Mouse (Mus musculus) forebrain, embryonic 16.5 days (tissue): ENCODE measurements around the gene Rpp30. TPM values are rescaled to one million over a fixed set of nuclear protein-coding genes. Genes with fewer than 3 reads are reported as not detected.

Source experiments
- ATAC-seq: fragments of 200-750 bp; cut with Nextera tagmentation; 2 replicates; pipeline ENCODE4 v1.8.0; 2017; ENCODE audit warnings: mild to moderate bottlenecking, moderate library complexity
- H3K27ac ChIP-seq: fragments of 300-500 bp; sonication (generic); 2 replicates; pipeline ENCODE4 v1.5.1; 2014; ENCODE audit warnings: low read length, control low read depth
- H3K27me3 ChIP-seq: fragments of 300-500 bp; sonication (generic); replicated peaks from 2 replicates; pipeline ENCODE4 v1.6.1; 2014; ENCODE audit warnings: low read length; ENCODE audit not compliant: control insufficient read depth, insufficient read depth
- H3K36me3 ChIP-seq: fragments of 300-500 bp; sonication (generic); 2 replicates; pipeline ENCODE4 v1.6.1; 2014; ENCODE audit not compliant: control insufficient read depth, insufficient read depth
- H3K4me1 ChIP-seq: fragments of 300-500 bp; sonication (generic); replicated peaks from 2 replicates; pipeline ENCODE4 v1.6.1; 2014; ENCODE audit warnings: low read length; ENCODE audit not compliant: control insufficient read depth, insufficient read depth
- H3K4me2 ChIP-seq: fragments of 300-500 bp; sonication (generic); 2 replicates; pipeline ENCODE4 v1.6.1; 2014; ENCODE audit warnings: mild to moderate bottlenecking, low read length, control low read depth
- H3K4me3 ChIP-seq: fragments of 300-500 bp; sonication (generic); replicated peaks from 2 replicates; pipeline ENCODE4 v1.5.1; 2014; ENCODE audit warnings: mild to moderate bottlenecking, low read length, control low read depth
- H3K9ac ChIP-seq: fragments of 300-500 bp; sonication (generic); replicated peaks from 2 replicates; pipeline ENCODE4 v1.6.1; 2014; ENCODE audit warnings: low read depth, low read length, control low read depth
- H3K9me3 ChIP-seq: fragments of 300-500 bp; sonication (generic); 2 replicates; pipeline ENCODE4 v1.6.1; 2016; ENCODE audit warnings: low read length; ENCODE audit not compliant: control insufficient read depth
- WGBS: fragments of 180-500 bp; shearing (Covaris S2); extraction: QIAGEN DNeasy Blood & Tissue Kit; methylation state at CpG from one replicate; pipeline ENCODE4 v1.1.7; 2014; 5-methylcytosine and 5-hydroxymethylcytosine counted together
- polyA plus RNA-seq: library from polyadenylated mRNA; unstranded; fragments of >200 nt; fragmentation: Nextera tagmentation; extraction: Ambion mirVana; gene quantifications from 2 replicates; pipeline ENCODE4 v1.2.1, GENCODE M21; 2015

Rpp30 gene
- polyA plus RNA-seq, 1 experiment from 2014 or later: 87.5 TPM

DNA sequence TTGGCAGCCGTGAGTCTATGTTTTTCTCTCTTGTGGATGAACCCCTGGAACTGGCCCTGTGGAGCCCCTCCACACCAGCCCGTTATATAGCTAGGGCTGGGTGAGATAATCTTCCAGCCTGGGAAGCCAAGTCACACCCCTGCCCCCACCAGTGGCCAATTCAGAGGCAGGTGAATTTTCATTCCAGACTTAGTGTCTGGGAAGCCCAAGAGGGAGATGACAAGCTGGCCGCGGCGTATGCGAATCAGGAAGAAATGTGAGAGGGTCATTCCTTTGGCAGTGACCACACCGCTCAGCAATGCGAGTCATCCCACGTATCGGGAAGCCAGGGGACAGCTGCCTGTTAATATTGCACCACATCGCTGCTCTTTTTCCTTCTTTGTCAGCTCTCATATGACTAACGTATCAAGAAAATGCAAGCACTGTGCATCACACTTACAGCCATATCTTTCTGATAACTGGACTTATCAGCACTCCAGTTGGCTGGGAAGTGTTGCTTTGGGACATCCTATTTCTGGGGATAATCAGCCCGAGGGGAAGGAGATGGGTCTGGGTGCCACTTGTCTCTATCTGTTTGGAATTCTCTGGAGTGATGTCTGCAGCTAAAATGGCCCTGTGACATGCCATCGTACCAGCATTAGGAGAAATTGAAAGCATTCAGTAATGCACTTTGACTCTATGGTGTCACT lies 36.4 kb downstream of the Rpp30 start, which contains the start of gene Ankrd1:
TSS of gene Ankrd1 (minus strand) at position 317 of the 689 bp plus-strand sequence.
- no peak for ATAC-seq
- Histone ChIP-seq H3K4me3 (no peak within 1 kb of the TSS), H3K9me3 (no peaks in the 10 kb centered on the region)

DNA sequence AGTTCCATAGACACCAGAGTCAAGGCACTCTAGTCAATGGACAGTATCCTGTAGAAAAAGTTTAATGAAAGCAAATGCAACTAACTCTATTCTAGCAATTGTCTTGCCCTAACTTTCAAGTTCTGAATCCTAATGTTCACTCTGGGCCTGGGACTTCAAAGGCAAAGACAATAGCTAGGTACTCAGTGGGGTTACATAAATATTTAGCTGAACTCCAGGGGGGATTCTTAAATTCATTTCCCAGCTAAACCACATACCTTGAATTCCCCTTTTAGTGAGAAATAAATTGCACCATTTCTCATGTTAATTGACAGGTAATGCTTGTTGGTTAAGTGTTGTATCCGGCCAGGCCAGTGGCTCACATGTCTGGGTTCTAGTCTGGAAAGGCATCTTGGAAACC lies 40.7 kb downstream of the Rpp30 start:
- no peak overlapping the region for H3K9ac ChIP-seq
- no peaks in the 10 kb centered on the region for H3K27me3 ChIP-seq
- no peak for ATAC-seq
- H3K27ac ChIP-seq: no peak overlapping the region
- no peak overlapping the region for H3K4me2 ChIP-seq
- WGBS: 75% methylated on average over 1 of the region's 1 CpGs
- H3K9me3 ChIP-seq: no peaks in the 10 kb centered on the region
- H3K4me3 ChIP-seq: no peak overlapping the region
- H3K36me3 ChIP-seq: no peaks in the 10 kb centered on the region
- no peaks in the 10 kb centered on the region for H3K4me1 ChIP-seq

More for the DNA sequence above, 36.4 kb downstream of the Rpp30 start, which contains the start of gene Ankrd1:
- no peaks in the 10 kb centered on the region for H3K36me3 ChIP-seq
- no peaks in the 10 kb centered on the region for H3K27me3 ChIP-seq
- H3K4me2 ChIP-seq: no peak within 1 kb of the TSS
- no peak within 1 kb of the TSS for H3K27ac ChIP-seq
- 88% methylated on average over 14 of the region's 14 CpGs for WGBS
- no peaks in the 10 kb centered on the region for H3K4me1 ChIP-seq
- H3K9ac ChIP-seq: no peak within 1 kb of the TSS

DNA sequence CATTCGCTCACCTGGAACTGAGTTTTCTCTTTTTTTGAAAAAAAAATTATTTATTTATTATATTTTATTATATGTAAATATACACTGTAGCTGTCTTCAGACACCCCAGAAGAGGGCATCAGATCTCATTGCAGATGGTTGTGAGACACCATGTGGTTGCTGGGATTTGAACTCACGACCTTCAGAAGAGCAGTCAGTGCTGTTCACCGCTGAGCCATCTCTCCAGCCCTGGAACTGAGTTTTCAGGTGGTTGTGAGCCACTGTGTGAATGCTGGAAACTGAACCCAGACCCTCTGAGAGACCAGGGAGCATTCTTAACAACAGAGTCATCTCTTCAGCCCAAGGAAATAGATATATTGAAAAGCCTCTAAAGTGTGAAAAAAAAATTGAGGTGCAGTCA lies 44.9 kb downstream of the Rpp30 start:
- H3K9ac ChIP-seq: no peak overlapping the region
- H3K4me2 ChIP-seq: no peak overlapping the region
- 93% methylated on average over 3 of the region's 3 CpGs for WGBS
- H3K4me1 ChIP-seq: 0 out of 2 replicates have a peak, but pooled peaks cover 3% of the 10 kb centered on the region
- H3K27me3 ChIP-seq: no peaks in the 10 kb centered on the region
- no peaks in the 10 kb centered on the region for H3K36me3 ChIP-seq
- no peaks in the 10 kb centered on the region for H3K9me3 ChIP-seq
- no peak for ATAC-seq
- H3K4me3 ChIP-seq: no peak overlapping the region
- no peak overlapping the region for H3K27ac ChIP-seq

DNA sequence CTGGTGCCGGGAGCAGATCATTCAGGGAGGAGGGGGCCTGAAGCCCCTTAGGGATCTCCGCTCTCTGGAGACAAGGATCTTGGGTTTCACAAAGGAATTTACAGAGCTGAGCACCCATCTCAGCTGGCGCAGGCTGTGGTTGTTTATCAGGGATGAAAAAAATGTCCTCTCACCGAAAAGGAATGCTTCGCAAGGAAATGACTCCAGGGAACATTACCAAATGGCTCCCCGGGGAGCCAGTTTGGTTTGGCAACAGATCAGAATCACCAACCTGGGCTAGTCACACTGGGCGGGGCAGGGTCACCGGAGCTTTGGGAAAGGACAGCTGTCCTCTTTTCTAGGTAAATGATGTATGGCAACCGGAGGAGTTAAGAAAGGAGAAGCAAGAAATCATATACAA lies 45.7 kb downstream of the Rpp30 start:
- Histone ChIP-seq H3K27me3 (no peaks in the 10 kb centered on the region), H3K36me3 (no peaks in the 10 kb centered on the region), H3K4me1 (0 out of 2 replicates have a peak, but pooled peaks cover 3% of the 10 kb centered on the region), H3K27ac (no peak overlapping the region), H3K9me3 (no peaks in the 10 kb centered on the region), H3K9ac (no peak overlapping the region), H3K4me2 (no peak overlapping the region), H3K4me3 (no peak overlapping the region)
- no peak for ATAC-seq
- WGBS: 70% methylated on average over 9 of the region's 9 CpGs

DNA sequence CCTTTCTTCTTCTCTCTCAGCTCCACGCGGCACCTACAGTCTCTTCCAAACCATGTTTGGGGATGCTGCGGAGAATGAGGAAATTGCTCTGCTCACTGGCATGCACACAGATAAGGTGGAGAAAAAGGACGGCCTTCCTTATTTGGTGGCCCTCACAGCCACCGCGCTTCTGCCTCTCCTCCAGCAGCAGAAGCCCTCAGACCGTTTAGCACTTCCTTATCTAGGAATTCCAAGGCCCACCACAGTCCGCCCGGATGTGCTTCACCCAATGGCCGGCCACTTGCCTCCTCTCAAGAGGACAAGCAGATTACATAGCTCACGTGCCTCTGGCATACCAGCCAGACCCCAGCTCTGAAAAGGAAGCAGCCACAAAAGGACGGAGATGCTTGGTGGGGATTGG lies 46.1 kb downstream of the Rpp30 start:
- WGBS: 69% methylated on average over 12 of the region's 12 CpGs
- Histone ChIP-seq H3K9ac (no peak overlapping the region), H3K27me3 (no peaks in the 10 kb centered on the region), H3K9me3 (no peaks in the 10 kb centered on the region), H3K4me3 (no peak overlapping the region), H3K27ac (no peak overlapping the region), H3K4me2 (no peak overlapping the region), H3K36me3 (no peaks in the 10 kb centered on the region), H3K4me1 (0 out of 2 replicates have a peak, but pooled peaks cover 3% of the 10 kb centered on the region)
- no peak for ATAC-seq

DNA sequence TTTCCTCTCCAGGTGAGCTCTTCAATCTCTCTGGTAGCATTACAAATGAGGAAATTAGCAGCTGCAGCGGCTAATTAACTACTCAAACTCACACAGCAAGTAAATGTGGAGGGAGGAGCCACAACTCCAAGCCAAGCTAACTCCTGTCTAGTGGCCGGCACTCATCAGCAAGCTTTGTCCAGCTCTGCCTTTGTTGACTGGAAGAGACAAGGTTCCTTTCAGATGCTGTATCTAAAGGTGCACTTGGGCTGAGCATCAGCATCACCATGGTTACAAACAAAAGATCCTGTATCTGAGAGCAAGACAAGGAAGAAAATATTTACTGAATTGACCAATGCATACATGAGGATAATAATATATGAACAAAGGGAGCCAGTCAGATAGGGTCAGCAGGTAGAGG lies 46.7 kb downstream of the Rpp30 start:
- Histone ChIP-seq H3K36me3 (no peaks in the 10 kb centered on the region), H3K27ac (no peak overlapping the region), H3K9me3 (no peaks in the 10 kb centered on the region), H3K9ac (no peak overlapping the region), H3K4me2 (no peak overlapping the region), H3K4me3 (no peak overlapping the region), H3K27me3 (no peaks in the 10 kb centered on the region), H3K4me1 (0 out of 2 replicates have a peak, but pooled peaks cover 3% of the 10 kb centered on the region)
- no peak for ATAC-seq
- 21% methylated on average over 2 of the region's 2 CpGs for WGBS

DNA sequence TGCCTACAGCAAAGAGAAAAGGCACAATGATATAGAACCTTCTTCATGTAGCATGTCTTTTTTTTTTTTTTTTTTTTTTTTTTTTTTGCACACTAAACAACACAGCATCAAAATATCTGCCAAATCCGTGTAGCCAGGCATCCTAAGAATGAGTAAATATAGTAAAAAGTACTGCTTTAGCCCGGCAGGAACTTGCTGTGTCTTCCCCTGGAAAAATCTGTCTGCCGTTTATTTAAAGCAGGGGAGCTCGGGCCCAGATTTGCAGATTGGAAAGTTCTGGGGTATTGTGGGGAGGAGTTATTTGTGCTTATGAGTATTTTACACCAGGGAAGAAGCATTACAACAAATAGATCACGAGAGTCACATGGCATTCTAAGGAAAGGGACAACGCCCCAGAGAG lies 48.5 kb downstream of the Rpp30 start:
- Histone ChIP-seq H3K9me3 (no peaks in the 10 kb centered on the region), H3K4me1 (0 out of 2 replicates have a peak, but pooled peaks cover 3% of the 10 kb centered on the region), H3K36me3 (no peaks in the 10 kb centered on the region), H3K4me2 (no peak overlapping the region), H3K27me3 (no peaks in the 10 kb centered on the region), H3K9ac (no peak overlapping the region), H3K4me3 (no peak overlapping the region), H3K27ac (no peak overlapping the region)
- 78% methylated on average over 6 of the region's 6 CpGs for WGBS
- no peak for ATAC-seq

DNA sequence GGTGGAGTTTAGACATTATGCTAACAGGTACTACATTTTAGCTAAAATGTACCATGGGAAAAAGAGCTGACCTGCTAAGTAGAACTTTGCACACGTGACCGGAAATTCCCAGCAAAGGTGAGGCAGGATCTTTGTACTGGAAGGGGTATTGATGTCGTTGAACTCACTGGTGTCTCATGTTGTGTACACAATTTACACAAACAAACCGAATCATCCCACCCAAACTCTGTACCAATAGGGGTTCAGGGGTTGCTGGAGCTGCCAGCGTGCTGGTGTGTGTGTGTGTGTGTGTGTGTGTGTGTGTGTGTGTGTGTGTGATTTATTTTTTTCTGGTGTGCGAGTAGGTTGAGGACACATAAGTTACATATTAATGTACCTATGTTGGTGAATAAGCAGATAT lies 49.5 kb downstream of the Rpp30 start:
- 83% methylated on average over 6 of the region's 6 CpGs for WGBS
- Histone ChIP-seq H3K27ac (no peak overlapping the region), H3K9ac (no peak overlapping the region), H3K27me3 (no peaks in the 10 kb centered on the region), H3K36me3 (no peaks in the 10 kb centered on the region), H3K4me1 (0 out of 2 replicates have a peak, but pooled peaks cover 3% of the 10 kb centered on the region), H3K9me3 (no peaks in the 10 kb centered on the region), H3K4me3 (no peak overlapping the region), H3K4me2 (no peak overlapping the region)
- ATAC-seq: no peak

DNA sequence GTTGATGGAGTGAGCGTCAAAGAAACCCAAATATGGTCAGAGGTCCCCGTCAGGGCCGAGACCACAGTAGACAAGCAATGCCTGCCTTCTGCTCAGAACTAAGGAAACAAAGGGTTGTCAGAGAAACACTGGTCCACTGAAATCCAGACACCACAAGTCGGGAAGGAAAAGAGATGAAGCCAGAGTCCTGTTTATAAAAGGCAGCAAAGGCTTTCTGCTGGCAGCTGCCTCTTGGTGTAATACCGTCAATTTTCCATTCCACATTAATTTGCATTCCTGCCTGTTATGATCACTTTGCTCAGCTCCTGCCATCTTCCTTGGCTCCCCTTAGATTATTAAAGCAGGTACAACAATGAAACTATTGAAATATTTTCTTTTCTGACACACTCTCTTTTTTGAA lies 50.2 kb downstream of the Rpp30 start:
- Histone ChIP-seq H3K9ac (no peak overlapping the region), H3K4me2 (no peak overlapping the region), H3K4me3 (no peak overlapping the region), H3K36me3 (no peaks in the 10 kb centered on the region), H3K27me3 (no peaks in the 10 kb centered on the region), H3K27ac (no peak overlapping the region), H3K9me3 (no peaks in the 10 kb centered on the region), H3K4me1 (0 out of 2 replicates have a peak, but pooled peaks cover 3% of the 10 kb centered on the region)
- whole genome bisulfite sequencing: 41% methylated on average over 5 of the region's 5 CpGs
- no peak for ATAC-seq
